Mouse (Mus musculus): ENCODE data around the gene Klk1b1. TPM values are rescaled to one million over a fixed set of nuclear protein-coding genes. Genes with fewer than 3 reads are reported as not detected.
"Not testable (repeated sequence)": the region's sequence is repeated elsewhere in the genome, so short reads cannot be mapped to it uniquely, and the experiment has no call there.

Gene Klk1b1
- polyA plus RNA-seq, 1 experiment from 2014 or later, result not detected

GRCm38 (mm10) chr7:43967612-43968011, 1.1 kb downstream of the Klk1b1 start:
- H3K36me3 ChIP-seq (ENCODE audit: control insufficient read depth, insufficient read depth, low read length), result no peaks in the 10 kb centered on the region
- H3K9ac ChIP-seq (ENCODE audit: low read length), result no peak overlapping the region
- H3K27me3 ChIP-seq (replicated peaks; ENCODE audit: control insufficient read depth, insufficient read depth, low read length), result no peaks in the 10 kb centered on the region
- H3K27ac ChIP-seq (ENCODE audit: low read depth), result no peak overlapping the region
- no peaks in the 10 kb centered on the region for H3K4me1 ChIP-seq (replicated peaks; ENCODE audit: control insufficient read depth, insufficient read depth, low read length)
- DNase-seq (ENCODE audit: low spot score) (no peak), ATAC-seq (replicated peaks; ENCODE audit: low FRiP score, low TSS enrichment, low read depth) (no peak)
- H3K4me3 ChIP-seq (ENCODE audit: low read depth, low read length), result no peak overlapping the region
- H3K9me3 ChIP-seq (ENCODE audit: control insufficient read depth, low read length), result no peaks in the 10 kb centered on the region
- H3K4me2 ChIP-seq (ENCODE audit: low read length), result no peak overlapping the region
- 78% methylated on average over 2 of the region's 2 CpGs for WGBS

- not testable (repeated sequence) for H3K27me3 ChIP-seq (replicated peaks; ENCODE audit: control insufficient read depth, insufficient read depth, low read length); H3K36me3 ChIP-seq (ENCODE audit: control insufficient read depth, insufficient read depth, low read length); H3K9ac ChIP-seq (ENCODE audit: low read length); H3K4me2 ChIP-seq (ENCODE audit: low read length); H3K4me1 ChIP-seq (replicated peaks; ENCODE audit: control insufficient read depth, insufficient read depth, low read length); ATAC-seq (replicated peaks; ENCODE audit: low FRiP score, low TSS enrichment, low read depth); H3K4me3 ChIP-seq (ENCODE audit: low read depth, low read length); DNase-seq (ENCODE audit: low spot score); H3K27ac ChIP-seq (ENCODE audit: low read depth); H3K9me3 ChIP-seq (ENCODE audit: control insufficient read depth, low read length)
- WGBS, result 81% methylated on average over 1 of the region's 1 CpGs
Observed at GRCm38 (mm10) chr7:43975761-43976160, 9.2 kb downstream of the Klk1b1 start, which contains the start of gene Klk1b9. Klk1b9 (plus strand) TSS chr7:43976061.

DNA sequence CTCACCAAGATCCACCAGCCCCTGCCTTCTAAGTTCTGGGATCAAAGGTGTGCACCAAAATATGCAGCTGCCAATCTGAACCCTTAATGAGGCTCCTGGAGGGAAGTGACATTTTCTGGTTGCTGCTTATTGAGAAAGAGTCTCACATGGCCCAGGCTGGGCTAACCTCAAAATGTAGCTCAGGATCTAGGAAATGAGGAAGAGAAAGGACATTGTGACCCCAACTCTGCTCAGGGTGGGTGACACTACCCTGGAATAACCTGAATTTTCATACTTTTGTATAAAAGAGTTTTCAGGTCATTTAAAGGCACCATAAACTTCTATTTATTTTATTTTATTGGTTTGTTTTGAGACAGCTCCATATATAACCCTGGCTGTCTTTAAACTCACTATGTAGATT, 19.1 kb downstream of the Klk1b1 start:
- Histone ChIP-seq H3K4me2 (ENCODE audit: low read length) (no peak overlapping the region), H3K9me3 (ENCODE audit: control insufficient read depth, low read length) (no peaks in the 10 kb centered on the region), H3K27me3 (replicated peaks; ENCODE audit: control insufficient read depth, insufficient read depth, low read length) (no peaks in the 10 kb centered on the region), H3K4me3 (ENCODE audit: low read depth, low read length) (no peak overlapping the region), H3K9ac (ENCODE audit: low read length) (no peak overlapping the region), H3K27ac (ENCODE audit: low read depth) (no peak overlapping the region), H3K4me1 (replicated peaks; ENCODE audit: control insufficient read depth, insufficient read depth, low read length) (no peaks in the 10 kb centered on the region), H3K36me3 (ENCODE audit: control insufficient read depth, insufficient read depth, low read length) (no peaks in the 10 kb centered on the region)
- no peak for ATAC-seq (replicated peaks; ENCODE audit: low FRiP score, low TSS enrichment, low read depth)
- no peak for DNase-seq (ENCODE audit: low spot score)

GRCm38 (mm10) chr7:43994821-43995220, 28.3 kb downstream of the Klk1b1 start:
- not testable (repeated sequence) for H3K36me3 ChIP-seq (ENCODE audit: control insufficient read depth, insufficient read depth, low read length); DNase-seq (ENCODE audit: low spot score); ATAC-seq (replicated peaks; ENCODE audit: low FRiP score, low TSS enrichment, low read depth); H3K4me3 ChIP-seq (ENCODE audit: low read depth, low read length); H3K27me3 ChIP-seq (replicated peaks; ENCODE audit: control insufficient read depth, insufficient read depth, low read length); H3K4me1 ChIP-seq (replicated peaks; ENCODE audit: control insufficient read depth, insufficient read depth, low read length); H3K9ac ChIP-seq (ENCODE audit: low read length); H3K27ac ChIP-seq (ENCODE audit: low read depth); H3K9me3 ChIP-seq (ENCODE audit: control insufficient read depth, low read length); H3K4me2 ChIP-seq (ENCODE audit: low read length)
- WGBS, result 86% methylated on average over 1 of the region's 1 CpGs

DNA sequence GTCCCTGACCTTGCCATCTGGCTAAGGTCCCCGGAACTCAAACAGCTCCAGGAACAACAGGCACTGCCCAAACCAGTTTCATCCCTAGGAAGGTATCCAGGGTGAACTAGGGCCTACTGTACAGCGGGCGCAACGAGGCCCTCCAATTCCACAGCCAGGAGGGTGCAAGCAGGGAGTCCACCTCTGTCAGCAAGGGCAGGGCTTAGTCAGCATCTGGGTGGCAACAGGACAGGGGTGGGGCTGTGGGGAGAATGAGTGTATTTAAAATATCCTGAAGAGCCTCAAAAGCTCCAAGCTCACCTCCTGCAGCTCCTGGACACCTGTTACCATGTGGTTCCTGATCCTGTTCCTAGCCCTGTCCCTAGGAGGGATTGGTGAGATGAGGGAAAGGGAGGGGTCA, 29.0 kb downstream of the Klk1b1 start, which contains the start of gene Klk1b11:
Klk1b11 (plus strand) TSS at position 301 of the 400 bp plus-strand sequence.
- not testable (repeated sequence) for H3K27me3 ChIP-seq (replicated peaks; ENCODE audit: control insufficient read depth, insufficient read depth, low read length); H3K4me3 ChIP-seq (ENCODE audit: low read depth, low read length); H3K36me3 ChIP-seq (ENCODE audit: control insufficient read depth, insufficient read depth, low read length); H3K27ac ChIP-seq (ENCODE audit: low read depth); H3K4me1 ChIP-seq (replicated peaks; ENCODE audit: control insufficient read depth, insufficient read depth, low read length); H3K9ac ChIP-seq (ENCODE audit: low read length); H3K4me2 ChIP-seq (ENCODE audit: low read length); H3K9me3 ChIP-seq (ENCODE audit: control insufficient read depth, low read length); DNase-seq (ENCODE audit: low spot score); ATAC-seq (replicated peaks; ENCODE audit: low FRiP score, low TSS enrichment, low read depth)
- 72% methylated on average over 4 of the region's 4 CpGs for WGBS

- DNase-seq (ENCODE audit: low spot score) (no peak), ATAC-seq (replicated peaks; ENCODE audit: low FRiP score, low TSS enrichment, low read depth) (no peak)
- Histone ChIP-seq H3K4me3 (ENCODE audit: low read depth, low read length) (no peak overlapping the region), H3K4me1 (replicated peaks; ENCODE audit: control insufficient read depth, insufficient read depth, low read length) (no peaks in the 10 kb centered on the region), H3K27me3 (replicated peaks; ENCODE audit: control insufficient read depth, insufficient read depth, low read length) (no peaks in the 10 kb centered on the region), H3K27ac (ENCODE audit: low read depth) (no peak overlapping the region), H3K9ac (ENCODE audit: low read length) (no peak overlapping the region), H3K4me2 (ENCODE audit: low read length) (no peak overlapping the region), H3K9me3 (ENCODE audit: control insufficient read depth, low read length) (no peaks in the 10 kb centered on the region), H3K36me3 (ENCODE audit: control insufficient read depth, insufficient read depth, low read length) (no peaks in the 10 kb centered on the region)
Observed at GRCm38 (mm10) chr7:44004847-44005246, 38.3 kb downstream of the Klk1b1 start.

DNA sequence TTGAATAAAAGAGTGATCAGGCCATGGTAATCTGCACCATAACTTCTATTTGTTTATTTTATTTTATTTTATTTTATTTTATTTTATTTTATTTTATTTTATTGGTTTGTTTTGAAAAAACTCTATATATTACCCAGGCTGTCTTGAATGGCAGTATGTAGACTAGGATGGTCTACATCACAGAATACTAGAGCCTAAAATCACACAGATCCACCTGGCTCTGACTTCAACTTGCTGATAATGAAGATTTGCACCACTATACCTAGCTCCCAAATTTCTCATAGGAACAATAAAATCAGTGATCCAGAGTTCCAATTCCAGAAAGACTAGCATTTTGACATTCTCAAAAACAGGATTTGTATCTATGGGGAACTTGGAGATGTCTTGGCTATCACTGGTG, 45.3 kb downstream of the Klk1b1 start, which contains the start of gene Klk1b26:
Klk1b26 (plus strand) TSS at position 301 of the 400 bp plus-strand sequence.
- H3K9me3 ChIP-seq (ENCODE audit: control insufficient read depth, low read length); H3K36me3 ChIP-seq (ENCODE audit: control insufficient read depth, insufficient read depth, low read length); H3K4me3 ChIP-seq (ENCODE audit: low read depth, low read length); H3K27ac ChIP-seq (ENCODE audit: low read depth); H3K4me1 ChIP-seq (replicated peaks; ENCODE audit: control insufficient read depth, insufficient read depth, low read length); H3K9ac ChIP-seq (ENCODE audit: low read length); H3K27me3 ChIP-seq (replicated peaks; ENCODE audit: control insufficient read depth, insufficient read depth, low read length); H3K4me2 ChIP-seq (ENCODE audit: low read length); ATAC-seq (replicated peaks; ENCODE audit: low FRiP score, low TSS enrichment, low read depth); DNase-seq (ENCODE audit: low spot score): not testable (repeated sequence)

DNA sequence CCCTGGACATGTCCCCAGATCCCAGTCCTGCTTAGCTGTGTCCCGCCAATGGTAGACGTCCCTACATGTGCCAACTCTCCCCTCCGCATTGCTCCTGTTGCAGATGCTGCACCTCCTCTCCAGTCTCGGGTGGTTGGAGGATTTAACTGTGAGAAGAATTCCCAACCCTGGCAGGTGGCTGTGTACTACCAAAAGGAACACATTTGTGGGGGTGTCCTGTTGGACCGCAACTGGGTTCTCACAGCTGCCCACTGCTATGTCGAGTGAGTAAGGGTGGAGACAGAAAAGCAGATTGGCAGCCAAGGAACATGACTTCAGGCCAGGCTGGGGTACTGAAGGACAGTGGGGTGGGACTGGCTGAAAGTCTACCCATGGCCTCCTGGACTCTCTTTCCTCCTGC, 48.1 kb downstream of the Klk1b1 start:
- not testable (repeated sequence) for ATAC-seq (replicated peaks; ENCODE audit: low FRiP score, low TSS enrichment, low read depth)

GRCm38 (mm10) chr7:44015071-44015470, 48.5 kb downstream of the Klk1b1 start:
- Histone ChIP-seq H3K36me3 (ENCODE audit: control insufficient read depth, insufficient read depth, low read length) (no peaks in the 10 kb centered on the region), H3K9me3 (ENCODE audit: control insufficient read depth, low read length) (no peaks in the 10 kb centered on the region), H3K27me3 (replicated peaks; ENCODE audit: control insufficient read depth, insufficient read depth, low read length) (no peaks in the 10 kb centered on the region), H3K4me1 (replicated peaks; ENCODE audit: control insufficient read depth, insufficient read depth, low read length) (no peaks in the 10 kb centered on the region), H3K4me2 (ENCODE audit: low read length) (no peak overlapping the region), H3K9ac (ENCODE audit: low read length) (no peak overlapping the region), H3K27ac (ENCODE audit: low read depth) (no peak overlapping the region), H3K4me3 (ENCODE audit: low read depth, low read length) (no peak overlapping the region)
- ATAC-seq (replicated peaks; ENCODE audit: low FRiP score, low TSS enrichment, low read depth) (no peak), DNase-seq (ENCODE audit: low spot score) (no peak)
- 84% methylated on average over 5 of the region's 5 CpGs for WGBS

More for the DNA sequence above, 48.1 kb downstream of the Klk1b1 start:
- H3K27ac ChIP-seq (ENCODE audit: low read depth); H3K9me3 ChIP-seq (ENCODE audit: control insufficient read depth, low read length); H3K36me3 ChIP-seq (ENCODE audit: control insufficient read depth, insufficient read depth, low read length); H3K4me2 ChIP-seq (ENCODE audit: low read length); DNase-seq (ENCODE audit: low spot score); H3K4me3 ChIP-seq (ENCODE audit: low read depth, low read length); H3K4me1 ChIP-seq (replicated peaks; ENCODE audit: control insufficient read depth, insufficient read depth, low read length); H3K9ac ChIP-seq (ENCODE audit: low read length); H3K27me3 ChIP-seq (replicated peaks; ENCODE audit: control insufficient read depth, insufficient read depth, low read length): not testable (repeated sequence)
- 78% methylated on average over 6 of the region's 6 CpGs for WGBS

Measured in intestine, embryonic 14.5 days (tissue).